15 mouse cellular contexts compared by ENCODE assay signal in the genomic region with DNA sequence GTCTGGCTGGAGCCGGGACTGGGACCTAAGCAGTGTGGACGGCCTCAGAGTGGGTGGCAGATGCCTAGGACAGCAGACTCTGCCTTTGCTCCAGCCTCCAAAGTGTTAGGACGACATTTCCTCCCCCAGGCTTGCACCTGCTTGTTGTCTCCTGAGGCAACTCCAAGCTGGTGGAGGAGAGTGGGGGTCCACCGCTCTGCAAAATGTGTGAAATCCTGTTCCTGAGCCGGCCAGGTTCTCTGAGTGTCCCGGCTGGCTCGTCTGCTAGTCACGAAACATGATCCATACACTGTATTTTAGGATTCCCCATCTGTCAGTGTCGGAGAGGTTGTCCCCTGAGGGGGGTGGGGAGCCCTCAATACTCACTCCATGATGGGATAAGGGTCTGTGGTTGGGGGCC. TPM values are rescaled to one million over a fixed set of nuclear protein-coding genes. Genes with fewer than 3 reads are reported as not detected.
DNase-seq lines count a peak whose midpoint lies in the region; ATAC-seq lines count a peak whose summit lies in the region.
"Had no signal": no experiment of that assay in that cellular context is flagged by ENCODE, and none has a peak within 500 bp of the region (broad histone marks: within the 10 kb centered on the region; RNA-seq: fewer than 3 reads in every experiment).

No protein-coding gene starts in this region.

- H3K9me3 ChIP-seq in kidney, embryonic 16.5 days (ENCODE audit: low read length): peaks cover 3% of the 10 kb centered on the region; the same call in 1 of the 2 replicates
- no peaks in the 10 kb centered on the region for H3K9me3 ChIP-seq in midbrain, embryonic 12.5 days
- no peaks in the 10 kb centered on the region for H3K9me3 ChIP-seq in midbrain, embryonic 15.5 days

- no peak overlapping the region for H3K4me2 ChIP-seq in kidney, embryonic 16.5 days (replicated peaks; ENCODE audit: low read depth, low read length)
- no peak overlapping the region for H3K4me2 ChIP-seq in midbrain, embryonic 12.5 days (replicated peaks)
- no peak overlapping the region for H3K4me2 ChIP-seq in midbrain, embryonic 15.5 days

- WGBS in kidney, embryonic 16.5 days: 43% methylated on average over 9 of the region's 9 CpGs
- 86% methylated on average over 9 of the region's 9 CpGs for WGBS in midbrain, embryonic 12.5 days
- 79% methylated on average over 9 of the region's 9 CpGs for WGBS in midbrain, embryonic 15.5 days

- H3K9ac ChIP-seq in kidney, embryonic 16.5 days (replicated peaks; ENCODE audit: low read length): 0 out of 2 replicates have a peak overlapping the region, but pooled peaks have one; percentile 1
- H3K9ac ChIP-seq in midbrain, embryonic 12.5 days (replicated peaks): no peak overlapping the region
- no peak overlapping the region for H3K9ac ChIP-seq in midbrain, embryonic 15.5 days
- H3K9ac ChIP-seq: liver, embryonic 14.5 days had no signal

- H3K4me3 ChIP-seq in kidney, embryonic 16.5 days (ENCODE audit: low read length): no peak overlapping the region
- H3K4me3 ChIP-seq in midbrain, embryonic 12.5 days: no peak overlapping the region
- no peak overlapping the region for H3K4me3 ChIP-seq in midbrain, embryonic 15.5 days

- H3K27ac ChIP-seq in kidney, embryonic 16.5 days (ENCODE audit: low read length): no peak overlapping the region
- no peak overlapping the region for H3K27ac ChIP-seq in midbrain, embryonic 12.5 days (replicated peaks)
- no peak overlapping the region for H3K27ac ChIP-seq in midbrain, embryonic 15.5 days
- H3K27ac ChIP-seq: liver, embryonic 14.5 days had no signal

- peaks cover 23% of the 10 kb centered on the region for H3K4me1 ChIP-seq in kidney, embryonic 16.5 days (ENCODE audit: insufficient read depth, low read length)
- H3K4me1 ChIP-seq in midbrain, embryonic 12.5 days: peaks cover 80% of the 10 kb centered on the region
- peaks cover 54% of the 10 kb centered on the region for H3K4me1 ChIP-seq in midbrain, embryonic 15.5 days

- DNase-seq in kidney, adult 11 months: no peak
- peak; percentile 62 to 67 for DNase-seq in left cerebral cortex, postnatal 36 days (ENCODE audit: low spot score in 2 of 2)
- peak; percentile 48 to 65 for DNase-seq in right cerebral cortex, adult 2 months (ENCODE audit: low spot score in 2 of 2)
- DNase-seq in spleen, adult 12 weeks (ENCODE audit: low spot score): no peak
- DNase-seq: cerebellum, adult 8-10 months; gastrocnemius, postnatal 25 days; lung, postnatal 36 days; thymus, postnatal 14 days had no signal

- peaks cover 5% of the 10 kb centered on the region; the same call in 1 of the 2 replicates for H3K36me3 ChIP-seq in kidney, embryonic 16.5 days (ENCODE audit: insufficient read depth, low read length)
- H3K36me3 ChIP-seq in midbrain, embryonic 12.5 days: no peaks in the 10 kb centered on the region
- H3K36me3 ChIP-seq in midbrain, embryonic 15.5 days (replicated peaks): no peaks in the 10 kb centered on the region

- no peak for ATAC-seq in kidney, embryonic 16.5 days (ENCODE audit: low FRiP score, low TSS enrichment)
- peak; percentile 39; the same call in 1 of the 2 replicates for ATAC-seq in midbrain, embryonic 12.5 days (ENCODE audit: low FRiP score, low read depth)
- ATAC-seq in midbrain, embryonic 15.5 days (replicated peaks): no peak
- ATAC-seq in inflammation-experienced regulatory T-cells, adult 6 months: no peak
- ATAC-seq: Patski had no signal

- H3K27me3 ChIP-seq in kidney, embryonic 16.5 days (ENCODE audit: insufficient read depth, low read length): no peaks in the 10 kb centered on the region
- no peaks in the 10 kb centered on the region for H3K27me3 ChIP-seq in midbrain, embryonic 12.5 days
- H3K27me3 ChIP-seq in midbrain, embryonic 15.5 days (replicated peaks): no peaks in the 10 kb centered on the region
- H3K27me3 ChIP-seq: CH12.LX, Patski had no signal

- intact Hi-C loops in left cerebral cortex, postnatal 36 days (cut with DNase I): no loop called here

RNA-seq across cellular contexts. Expression of gene Ssbp3, which starts 53.9 kb away (rescaled TPM):
- 66.4 and 79.4 TPM in 2 replicates for polyA plus RNA-seq in kidney, embryonic 16.5 days (2015; fragmentation: Nextera tagmentation; extraction: Ambion mirVana)
- polyA plus RNA-seq in midbrain, embryonic 12.5 days (2016; fragmentation: Nextera tagmentation; extraction: Ambion mirVana): 277 and 309 TPM in 2 replicates
- polyA plus RNA-seq in midbrain, embryonic 15.5 days (2015; fragmentation: Nextera tagmentation; extraction: Ambion mirVana): 175 and 194 TPM in 2 replicates
- 100 to 1,000 TPM; 160 to 182 TPM for total RNA-seq in left cerebral cortex, postnatal 36 days (2021)
- polyA plus RNA-seq in inflammation-experienced regulatory T-cells, adult 6 months (2017; shearing (Covaris generic)): 10 to 100 TPM; 36.1 to 45.6 (median 43.4) TPM

Comparison
In these comparisons a context has a peak if more than half of its experiments do, and no peak if none do; other contexts are left out.
1. DNase-seq: peak in left cerebral cortex, postnatal 36 days (2 of 2) and right cerebral cortex, adult 2 months (2 of 2); none in kidney, adult 11 months (single experiment) and spleen, adult 12 weeks (single experiment).